Mouse (Mus musculus) embryonic fibroblast, embryonic 13.5 days (primary cell): ENCODE measurements around the gene Tmem30c. TPM values are rescaled to one million over a fixed set of nuclear protein-coding genes. Genes with fewer than 3 reads are reported as not detected.
A peak's percentile ranks its signal among the peaks of the same experiment; 100 is the strongest.

Source experiments
- H3K27ac ChIP-seq: 2 replicates; pipeline ENCODE4 v1.5.1; 2012; ENCODE audit warnings: low read length, control low read depth, inconsistent platforms; ENCODE audit not compliant: insufficient read depth
- H3K4me1 ChIP-seq: 2 replicates; pipeline ENCODE4 v1.6.1; 2011; ENCODE audit warnings: low read length; ENCODE audit not compliant: control insufficient read depth, insufficient read depth
- H3K4me3 ChIP-seq: 2 replicates; pipeline ENCODE4 v1.5.1; 2011; ENCODE audit warnings: mild to moderate bottlenecking, control low read depth, low read length; ENCODE audit not compliant: insufficient read depth
- CTCF ChIP-seq: IDR thresholded peaks from 2 replicates; pipeline ENCODE4 v1.5.1; 2011; ENCODE audit warnings: mild to moderate bottlenecking, control low read depth, low read length, moderate library complexity, borderline replicate concordance; ENCODE audit not compliant: insufficient read depth
- POLR2A ChIP-seq: IDR thresholded peaks from 2 replicates; pipeline ENCODE4 v1.6.1; 2011; ENCODE audit warnings: low read depth, mild to moderate bottlenecking, control low read depth, low read length, moderate library complexity
- polyA plus RNA-seq: library from polyadenylated mRNA; stranded (reverse); fragments of >200 nt; gene quantifications from 2 replicates; pipeline ENCODE4 v1.2.4, GENCODE M21; 2011; ENCODE audit warnings: low read depth; ENCODE audit not compliant: missing spikeins, insufficient read length

Tmem30c gene
- polyA plus RNA-seq, 1 experiment, result 0.19 TPM

DNA sequence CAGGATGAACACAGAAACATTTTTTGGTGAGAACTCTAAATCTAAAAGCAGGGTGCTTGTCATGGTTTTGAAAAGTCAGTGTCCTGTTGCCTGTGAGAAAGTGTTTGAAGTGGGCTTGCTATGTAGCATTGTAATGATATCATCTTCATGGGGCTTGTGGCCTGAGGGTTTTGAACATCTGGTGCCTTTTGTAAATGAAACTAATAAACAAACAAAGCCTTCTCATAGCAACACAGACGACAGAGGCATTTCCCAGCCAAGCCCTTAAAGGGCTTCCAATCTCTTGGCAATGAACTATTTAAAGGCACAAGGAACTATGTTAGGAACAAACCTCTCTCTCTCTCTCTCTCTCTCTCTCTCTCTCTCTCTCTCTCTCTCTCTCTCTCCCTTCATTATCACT is 25.6 kb downstream of the Tmem30c start:
- TF ChIP-seq CTCF, result no peak
- TF ChIP-seq POLR2A, result no peak
- no peak overlapping the region for H3K27ac ChIP-seq
- H3K4me3 ChIP-seq, result no peak overlapping the region
- no peaks in the 10 kb centered on the region for H3K4me1 ChIP-seq

DNA sequence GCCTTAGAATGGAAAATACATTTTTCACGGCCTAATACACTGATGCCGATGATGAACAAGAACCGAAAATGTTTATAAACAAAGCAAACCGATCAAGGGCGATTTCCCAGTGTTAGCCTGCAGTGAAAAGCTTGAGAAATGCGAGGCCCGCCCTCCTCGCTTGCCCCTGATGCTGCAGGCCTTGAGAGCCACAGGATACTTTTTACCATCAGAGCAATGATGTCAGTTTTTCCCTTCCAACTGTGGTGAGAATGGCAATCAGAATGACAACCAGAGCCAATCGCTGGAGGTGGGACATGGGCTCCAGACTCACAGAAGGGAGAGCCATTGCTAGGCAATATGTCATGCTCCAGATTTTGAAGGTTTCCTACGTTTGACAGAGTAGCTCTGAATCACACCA is 32.5 kb downstream of the Tmem30c start:
- no peak overlapping the region for H3K27ac ChIP-seq
- no peak overlapping the region for H3K4me3 ChIP-seq
- TF ChIP-seq POLR2A (no peak), CTCF (no peak)
- no peaks in the 10 kb centered on the region for H3K4me1 ChIP-seq

DNA sequence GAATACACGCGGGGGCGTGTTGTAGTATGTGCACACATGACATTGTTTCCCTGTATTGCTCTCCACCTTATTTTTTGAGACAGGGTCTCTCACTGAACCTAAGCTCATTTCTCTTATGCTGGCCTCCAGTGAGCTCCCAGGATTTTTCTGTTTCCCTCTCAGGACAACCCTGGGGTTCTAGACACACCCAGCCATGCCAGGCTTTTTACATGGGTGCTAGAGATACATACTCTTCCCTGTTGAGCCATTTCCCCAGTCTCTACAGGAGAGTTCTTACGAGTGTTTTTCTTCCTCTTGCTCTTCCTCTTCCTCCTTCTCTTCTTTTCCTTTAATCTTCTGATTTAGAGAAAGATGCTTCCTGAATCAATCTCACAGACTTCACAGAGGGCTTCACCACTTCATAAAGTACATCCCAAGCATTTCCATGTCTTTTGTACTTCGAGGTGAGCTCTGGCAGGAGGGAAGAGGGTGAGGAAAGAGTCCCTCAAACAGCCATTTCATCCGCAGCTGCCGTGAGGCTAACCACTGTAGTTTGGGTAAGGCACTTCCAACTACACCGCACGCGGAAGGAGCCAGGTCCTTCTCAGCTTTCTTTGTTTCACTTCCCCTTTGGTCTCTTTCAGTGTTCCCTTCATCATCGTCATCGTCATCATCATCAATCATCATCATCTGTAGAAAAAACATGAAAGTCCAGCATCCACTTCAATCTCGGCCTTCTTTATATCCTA is 33.1 kb downstream of the Tmem30c start:
- Histone ChIP-seq H3K27ac (no peak overlapping the region), H3K4me3 (no peak overlapping the region), H3K4me1 (no peaks in the 10 kb centered on the region)
- TF ChIP-seq POLR2A (no peak), CTCF (no peak)

DNA sequence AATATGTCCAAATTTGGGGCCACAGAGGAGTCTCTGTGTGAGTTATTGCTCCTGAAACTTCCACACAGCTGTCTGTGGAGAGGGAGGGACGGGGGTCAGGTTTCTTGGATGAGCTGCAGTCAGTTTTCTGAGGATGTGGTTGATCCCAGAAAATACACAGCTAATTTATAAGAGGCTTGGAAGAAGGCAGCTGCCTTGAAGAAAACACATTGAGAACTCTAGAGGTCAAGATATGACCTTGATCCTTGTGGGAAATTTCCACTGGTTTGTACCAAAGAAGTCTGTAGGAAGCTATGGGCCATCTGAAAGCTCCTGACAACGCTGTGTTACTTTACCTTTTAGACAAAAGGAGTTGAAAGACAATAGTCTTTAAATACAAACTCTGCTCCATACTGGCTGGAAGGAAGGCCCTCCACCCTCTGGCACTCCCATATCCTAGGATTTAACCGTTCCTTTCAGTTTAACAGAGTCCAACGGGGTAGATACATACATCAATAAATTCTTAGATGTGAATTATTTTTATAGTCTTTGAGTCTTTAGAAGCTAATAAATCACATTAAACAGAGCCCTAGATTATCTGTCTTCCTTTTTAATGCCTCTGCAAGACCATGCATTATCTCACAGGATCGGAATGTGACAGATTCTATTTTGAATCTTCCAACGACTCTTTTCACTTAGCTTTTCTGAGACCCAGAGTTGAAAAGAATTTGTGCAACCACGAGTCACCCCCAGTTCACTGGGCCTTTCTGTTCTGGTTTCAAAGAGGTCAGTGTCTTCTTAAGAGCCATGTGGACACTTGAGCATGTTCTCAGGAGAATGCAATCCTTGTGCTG is 40.9 kb downstream of the Tmem30c start:
- Histone ChIP-seq H3K27ac (peak overlapping the region; percentile 93), H3K4me1 (peaks cover 6% of the 10 kb centered on the region), H3K4me3 (no peak overlapping the region)
- TF ChIP-seq POLR2A (no peak), CTCF (no peak)

DNA sequence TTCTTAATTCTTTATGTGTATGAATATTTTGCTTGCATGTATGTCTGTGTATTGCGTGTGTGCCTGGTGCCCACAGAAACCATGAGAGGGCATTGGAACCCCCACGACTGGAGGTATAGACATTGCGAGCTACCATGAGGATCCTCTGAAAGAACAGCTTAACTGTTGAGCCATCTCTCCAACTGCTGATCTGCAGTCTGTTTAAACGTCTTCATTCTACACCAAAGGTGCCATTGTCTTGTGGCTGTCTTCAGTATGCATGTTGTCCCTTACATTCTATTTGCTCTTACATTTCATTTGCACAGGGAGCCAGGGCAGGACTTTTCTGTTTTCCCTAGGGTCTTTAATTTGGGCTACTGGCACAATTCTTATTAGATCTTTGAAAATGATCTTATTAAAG is 41.7 kb downstream of the Tmem30c start:
- no peak for TF ChIP-seq CTCF
- no peak for TF ChIP-seq POLR2A
- H3K27ac ChIP-seq, result peak overlapping the region; percentile 93
- H3K4me1 ChIP-seq, result peaks cover 6% of the 10 kb centered on the region
- H3K4me3 ChIP-seq, result no peak overlapping the region

DNA sequence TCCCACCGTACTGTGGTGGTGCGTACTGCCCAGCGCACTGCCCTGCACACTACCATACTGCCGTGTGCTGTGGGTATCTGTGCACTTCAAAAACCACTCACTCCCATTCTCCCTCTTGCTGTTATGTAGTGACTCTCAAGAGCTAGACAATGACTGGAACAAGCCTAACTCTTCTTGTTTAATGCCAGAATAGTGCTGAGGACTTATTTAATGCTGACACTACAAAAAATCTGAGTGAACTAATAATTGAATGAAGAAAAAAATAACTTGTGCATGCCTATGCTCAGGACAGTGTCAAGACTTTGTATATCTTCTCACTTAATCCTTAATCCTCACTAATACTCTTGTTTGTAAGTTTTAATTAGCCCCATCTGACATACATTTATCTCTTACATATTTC is 45.2 kb downstream of the Tmem30c start:
- TF ChIP-seq POLR2A (no peak), CTCF (no peak)
- Histone ChIP-seq H3K27ac (no peak overlapping the region), H3K4me3 (no peak overlapping the region), H3K4me1 (peaks cover under 1% of the 10 kb centered on the region)

DNA sequence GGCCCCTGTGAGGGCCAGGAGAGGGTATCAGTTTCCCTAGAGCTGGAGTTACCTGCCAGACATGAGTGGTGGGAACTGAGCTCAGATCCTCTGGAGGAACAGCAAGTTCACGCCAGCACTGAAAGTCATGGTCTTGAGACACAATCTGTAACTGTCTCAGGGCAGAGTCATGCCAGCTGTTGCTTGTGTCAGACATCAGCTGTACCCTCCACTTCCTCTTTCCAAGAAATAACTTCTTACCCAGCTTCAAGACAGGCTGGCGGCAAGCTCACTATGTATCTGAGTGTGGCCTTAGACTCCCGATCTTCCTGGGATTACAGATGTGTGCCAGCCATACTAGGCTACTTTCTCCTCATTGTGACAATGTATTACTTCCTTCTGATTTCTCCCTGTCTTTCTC is 46.1 kb downstream of the Tmem30c start:
- TF ChIP-seq CTCF, result no peak
- no peak for TF ChIP-seq POLR2A
- no peak overlapping the region for H3K27ac ChIP-seq
- no peaks in the 10 kb centered on the region; the same call in none of the 2 replicates for H3K4me1 ChIP-seq
- H3K4me3 ChIP-seq, result no peak overlapping the region

DNA sequence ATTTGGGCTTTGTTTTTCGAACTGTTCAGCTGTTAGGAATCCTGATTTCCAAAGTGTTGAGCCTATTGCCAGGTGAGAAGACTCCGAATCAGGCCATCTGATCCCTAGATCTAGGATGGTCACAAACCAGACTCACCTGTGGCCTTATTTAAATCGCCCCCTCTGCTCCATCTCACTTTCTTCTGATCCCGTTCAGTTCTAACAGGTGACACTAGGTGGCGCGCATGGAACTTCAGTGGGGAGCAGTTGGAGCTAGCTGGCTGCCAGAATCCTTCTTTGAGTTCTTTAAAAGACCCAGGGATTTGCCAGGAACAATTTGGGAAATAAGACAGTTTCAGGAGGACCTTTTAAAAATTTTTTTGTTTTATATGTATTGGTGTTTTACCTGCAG is 48.8 kb downstream of the Tmem30c start:
- no peak overlapping the region for H3K4me3 ChIP-seq
- no peaks in the 10 kb centered on the region for H3K4me1 ChIP-seq
- TF ChIP-seq CTCF, result peak; percentile 76; the same call in 1 of the 2 replicates
- TF ChIP-seq POLR2A, result no peak
- no peak overlapping the region for H3K27ac ChIP-seq

DNA sequence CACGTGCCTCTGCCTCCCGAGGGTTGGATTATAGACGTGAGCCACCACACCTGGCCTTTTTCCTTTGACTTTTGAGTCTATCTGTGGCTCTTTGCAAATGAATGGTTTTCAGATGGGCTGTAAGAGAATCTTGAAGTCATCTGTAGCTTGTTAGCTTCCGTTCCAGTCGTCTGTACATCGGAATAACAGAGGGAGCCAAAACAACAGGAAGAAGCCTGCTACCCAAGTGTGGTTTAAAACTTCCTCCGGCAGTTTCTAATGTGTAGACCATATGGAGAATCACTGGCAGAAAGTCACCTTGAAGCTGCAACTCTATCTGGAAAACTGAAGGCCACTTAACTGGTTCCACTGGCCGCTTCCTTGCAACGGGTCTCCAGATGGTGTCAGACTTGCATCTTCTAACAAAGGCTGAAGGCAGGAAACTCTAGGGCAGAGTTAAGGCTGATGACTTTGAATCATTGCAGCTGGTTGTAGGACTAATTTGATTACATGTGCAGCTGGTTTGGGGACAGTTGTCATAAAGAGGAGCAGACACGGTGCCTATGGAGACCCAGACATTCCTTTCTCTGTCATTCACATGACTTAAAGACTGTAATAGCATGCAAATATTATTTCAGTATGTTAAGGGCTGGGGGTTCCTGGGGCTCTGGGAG is 49.3 kb downstream of the Tmem30c start:
- Histone ChIP-seq H3K27ac (no peak overlapping the region), H3K4me3 (no peak overlapping the region), H3K4me1 (no peaks in the 10 kb centered on the region)
- TF ChIP-seq POLR2A (no peak), CTCF (no peak)

DNA sequence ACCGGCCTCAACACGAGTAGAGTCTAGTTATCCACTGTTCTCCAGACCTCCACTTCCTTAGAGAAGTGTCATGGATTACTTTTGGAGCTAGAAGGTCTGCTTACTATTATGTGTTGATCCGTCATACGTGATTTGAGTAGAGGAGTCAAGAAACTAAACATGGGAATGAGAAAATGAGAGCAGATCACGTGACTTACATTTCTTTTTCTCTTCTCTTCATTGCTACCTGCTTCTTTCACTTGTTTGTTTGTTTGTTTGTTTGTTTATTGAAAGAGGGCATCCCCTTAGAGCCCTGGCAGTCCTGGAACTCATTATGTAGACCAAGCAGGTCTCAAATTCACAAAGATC is 49.8 kb downstream of the Tmem30c start:
- H3K4me1 ChIP-seq, result no peaks in the 10 kb centered on the region
- H3K27ac ChIP-seq, result no peak overlapping the region
- no peak overlapping the region for H3K4me3 ChIP-seq
- TF ChIP-seq CTCF (no peak), POLR2A (no peak)
